ENCODE assay signal across 22 mouse cellular contexts in the genomic region with DNA sequence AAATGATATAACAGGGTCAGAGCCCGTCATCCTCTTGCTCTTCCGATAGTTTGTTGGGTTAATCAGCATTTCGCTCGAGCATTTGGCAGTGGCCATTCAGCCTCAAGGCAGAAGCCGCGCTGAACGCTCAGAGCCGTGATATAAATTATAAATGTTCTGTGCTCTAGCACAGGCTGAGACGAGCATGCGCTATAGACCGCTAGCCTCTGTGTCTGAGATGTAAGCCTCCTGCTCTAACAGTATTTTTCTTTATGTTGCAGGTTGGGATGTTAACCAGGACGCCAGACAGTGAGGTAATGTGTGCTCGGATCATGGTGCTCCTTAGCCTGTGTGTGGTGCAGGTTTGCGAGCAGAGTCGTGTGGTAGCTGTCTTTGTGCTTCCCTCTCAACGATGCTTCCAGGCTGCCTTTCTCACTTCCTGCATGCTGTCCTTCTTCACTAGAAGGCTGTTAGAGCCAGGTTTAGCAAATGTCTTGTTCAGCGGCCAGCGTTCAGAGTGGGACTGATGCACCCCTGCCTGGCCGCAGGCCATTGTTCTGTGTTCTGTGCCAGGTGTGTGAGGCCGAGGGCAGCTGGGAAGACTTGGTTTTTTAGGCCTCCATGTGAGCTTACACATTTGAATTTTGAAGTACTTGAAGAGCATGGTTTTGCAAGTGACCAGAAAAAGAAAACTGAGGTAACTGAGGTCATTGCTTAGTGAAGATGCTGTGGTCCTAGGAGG. TPM values are rescaled to one million over a fixed set of nuclear protein-coding genes. Genes with fewer than 3 reads are reported as not detected.
DNase-seq lines count a peak whose midpoint lies in the region; ATAC-seq lines count a peak whose summit lies in the region.
"Had no signal": no experiment of that assay in that cellular context is flagged by ENCODE, and none has a peak within 500 bp of the region (broad histone marks: within the 10 kb centered on the region; RNA-seq: fewer than 3 reads in every experiment).

No protein-coding gene starts in this region.

- H3K27ac ChIP-seq in neural tube, embryonic 11.5 days (ENCODE audit: low read depth, low read length): 0 out of 2 replicates have a peak overlapping the region, but pooled peaks have one; percentile 39
- H3K27ac ChIP-seq in hindbrain, embryonic 16.5 days (ENCODE audit: low read depth, low read length): no peak overlapping the region
- H3K27ac ChIP-seq in neural tube, embryonic 12.5 days: no peak overlapping the region
- no peak overlapping the region for H3K27ac ChIP-seq in forebrain, embryonic 11.5 days (ENCODE audit: low read depth, low read length)
- H3K27ac ChIP-seq: heart, embryonic 10.5 days; intestine, embryonic 15.5 days; left cerebral cortex, adult 2 months; liver, embryonic 13.5 days; lung, embryonic 15.5 days; macrophage had no signal

- WGBS in neural tube, embryonic 11.5 days: 84% methylated on average over 20 of the region's 20 CpGs
- 75% methylated on average over 20 of the region's 20 CpGs for WGBS in hindbrain, embryonic 16.5 days
- WGBS in neural tube, embryonic 12.5 days: 78% methylated on average over 20 of the region's 20 CpGs
- WGBS in forebrain, embryonic 11.5 days: 93% methylated on average over 20 of the region's 20 CpGs

- ATAC-seq in neural tube, embryonic 11.5 days (ENCODE audit: insufficient read depth, low FRiP score, low TSS enrichment): no peak
- peak; percentile 51; the same call in 1 of the 2 replicates for ATAC-seq in hindbrain, embryonic 16.5 days
- peak; percentile 52 for ATAC-seq in neural tube, embryonic 12.5 days (ENCODE audit: low FRiP score, low read depth)
- ATAC-seq in forebrain, embryonic 11.5 days (replicated peaks; ENCODE audit: low FRiP score): no peak
- ATAC-seq: intestine, embryonic 15.5 days had no signal

- H3K9ac ChIP-seq in neural tube, embryonic 11.5 days (ENCODE audit: low read length): no peak overlapping the region; the same call in 1 of the 2 replicates
- H3K9ac ChIP-seq in hindbrain, embryonic 16.5 days (ENCODE audit: low read depth, low read length): no peak overlapping the region; the same call in 1 of the 2 replicates
- H3K9ac ChIP-seq in neural tube, embryonic 12.5 days: no peak overlapping the region
- no peak overlapping the region for H3K9ac ChIP-seq in forebrain, embryonic 11.5 days (ENCODE audit: low read length)
- H3K9ac ChIP-seq: intestine, embryonic 15.5 days; liver, embryonic 13.5 days; lung, embryonic 15.5 days had no signal

- H3K9me3 ChIP-seq in neural tube, embryonic 11.5 days (ENCODE audit: control insufficient read depth, low read length): no peaks in the 10 kb centered on the region
- no peaks in the 10 kb centered on the region for H3K9me3 ChIP-seq in hindbrain, embryonic 16.5 days (ENCODE audit: control insufficient read depth, low read length)
- no peaks in the 10 kb centered on the region for H3K9me3 ChIP-seq in neural tube, embryonic 12.5 days
- H3K9me3 ChIP-seq in forebrain, embryonic 11.5 days (ENCODE audit: control insufficient read depth, low read length): no peaks in the 10 kb centered on the region
- H3K9me3 ChIP-seq: heart, embryonic 10.5 days; intestine, embryonic 15.5 days; liver, embryonic 13.5 days; lung, embryonic 15.5 days had no signal

- H3K4me1 ChIP-seq in neural tube, embryonic 11.5 days (ENCODE audit: control insufficient read depth, insufficient read depth, low read length): no peaks in the 10 kb centered on the region
- no peaks in the 10 kb centered on the region for H3K4me1 ChIP-seq in hindbrain, embryonic 16.5 days (ENCODE audit: control insufficient read depth, insufficient read depth, low read depth, low read length)
- H3K4me1 ChIP-seq in neural tube, embryonic 12.5 days: no peaks in the 10 kb centered on the region
- no peaks in the 10 kb centered on the region for H3K4me1 ChIP-seq in forebrain, embryonic 11.5 days (replicated peaks; ENCODE audit: control insufficient read depth, insufficient read depth, low read length)
- H3K4me1 ChIP-seq: heart, embryonic 10.5 days; liver, embryonic 13.5 days had no signal

- no peaks in the 10 kb centered on the region for H3K27me3 ChIP-seq in neural tube, embryonic 11.5 days (ENCODE audit: control insufficient read depth, insufficient read depth, low read length)
- H3K27me3 ChIP-seq in hindbrain, embryonic 16.5 days (replicated peaks; ENCODE audit: control insufficient read depth, insufficient read depth, low read length): no peaks in the 10 kb centered on the region
- no peaks in the 10 kb centered on the region for H3K27me3 ChIP-seq in neural tube, embryonic 12.5 days (replicated peaks)
- no peaks in the 10 kb centered on the region for H3K27me3 ChIP-seq in forebrain, embryonic 11.5 days (ENCODE audit: control insufficient read depth, insufficient read depth, low read length)
- H3K27me3 ChIP-seq: intestine, embryonic 15.5 days; liver, embryonic 13.5 days; lung, embryonic 15.5 days had no signal

- intact Hi-C loops in left cerebral cortex, postnatal 25 days (cut with DNase I): no loop called here

- peaks cover 3% of the 10 kb centered on the region; the same call in 1 of the 2 replicates for H3K36me3 ChIP-seq in neural tube, embryonic 11.5 days (ENCODE audit: control insufficient read depth, insufficient read depth, low read length)
- H3K36me3 ChIP-seq in hindbrain, embryonic 16.5 days (ENCODE audit: control insufficient read depth, insufficient read depth, low read length): peaks cover 36% of the 10 kb centered on the region
- peaks cover 49% of the 10 kb centered on the region for H3K36me3 ChIP-seq in neural tube, embryonic 12.5 days
- H3K36me3 ChIP-seq in forebrain, embryonic 11.5 days (ENCODE audit: control insufficient read depth, insufficient read depth, low read length): no peaks in the 10 kb centered on the region

- no peak for DNase-seq in neural tube, embryonic 11.5 days (ENCODE audit: low spot score)
- DNase-seq in neural tube, embryonic 10.5 days (ENCODE audit: extremely low spot score, low spot score): no peak
- DNase-seq in gastrocnemius, postnatal 4 days (ENCODE audit: low spot score in 2 of 2): no peak
- no peak for DNase-seq in left cerebral cortex, postnatal 25 days (ENCODE audit: low spot score in 2 of 2)
- DNase-seq in forebrain, embryonic 11.5 days (ENCODE audit: low spot score): no peak
- DNase-seq: adrenal gland, adult 8-10 months; cerebellum, adult 18-20 months; gastrocnemius, postnatal 14 days; heart, postnatal 14 days; liver, embryonic 13.5 days; spleen, adult 18-20 months; thymus, adult 2 months had no signal

- no peak overlapping the region for H3K4me2 ChIP-seq in neural tube, embryonic 11.5 days (ENCODE audit: low read depth)
- H3K4me2 ChIP-seq in hindbrain, embryonic 16.5 days (ENCODE audit: low read length): 0 out of 2 replicates have a peak overlapping the region, but pooled peaks have one; percentile 12
- H3K4me2 ChIP-seq in neural tube, embryonic 12.5 days (replicated peaks): no peak overlapping the region
- no peak overlapping the region for H3K4me2 ChIP-seq in forebrain, embryonic 11.5 days (ENCODE audit: low read depth, low read length, severe bottlenecking)
- H3K4me2 ChIP-seq: intestine, embryonic 15.5 days; liver, embryonic 13.5 days; lung, embryonic 15.5 days had no signal

- H3K4me3 ChIP-seq in neural tube, embryonic 11.5 days (ENCODE audit: low read depth, low read length): no peak overlapping the region
- no peak overlapping the region for H3K4me3 ChIP-seq in hindbrain, embryonic 16.5 days (ENCODE audit: low read length)
- H3K4me3 ChIP-seq in neural tube, embryonic 12.5 days: no peak overlapping the region
- H3K4me3 ChIP-seq in forebrain, embryonic 11.5 days (ENCODE audit: low read depth, low read length): no peak overlapping the region
- H3K4me3 ChIP-seq: erythroblast, embryonic 14.5 days; heart, embryonic 10.5 days; intestine, embryonic 15.5 days; left cerebral cortex, adult 2 months; liver, embryonic 13.5 days; lung, embryonic 15.5 days had no signal

RNA-seq across cellular contexts. Expression of a gene that starts 18.8 kb away (rescaled TPM):
- 2.8 and 4.0 TPM in 2 replicates for polyA plus RNA-seq in neural tube, embryonic 11.5 days (2014; fragmentation: Nextera tagmentation; extraction: Ambion mirVana)
- polyA plus RNA-seq in hindbrain, embryonic 16.5 days (2015; fragmentation: Nextera tagmentation; extraction: Ambion mirVana): 1.7 and 2.1 TPM in 2 replicates
- 2.4 and 2.6 TPM in 2 replicates for polyA plus RNA-seq in neural tube, embryonic 12.5 days (2016; fragmentation: Nextera tagmentation; extraction: Ambion mirVana)
- total RNA-seq in gastrocnemius, postnatal 4 days (2021): 10 to 100 TPM; 20.4 to 25.6 TPM
- 1 to 10 TPM; 5.0 to 7.6 TPM for total RNA-seq in left cerebral cortex, postnatal 25 days (2021)
- polyA plus RNA-seq in forebrain, embryonic 11.5 days (2014; fragmentation: Nextera tagmentation; extraction: Ambion mirVana): 3.4 and 4.9 TPM in 2 replicates
- total RNA-seq: common myeloid progenitor, adult 5-6 weeks; monocyte, adult 5-6 weeks had no signal
- polyA plus RNA-seq: erythroblast, embryonic 14.5 days had no signal

RNA-seq across cellular contexts. Expression of a gene that starts 48.8 kb away (rescaled TPM):
- 25.6 and 29.3 TPM in 2 replicates for polyA plus RNA-seq in neural tube, embryonic 11.5 days (2014; fragmentation: Nextera tagmentation; extraction: Ambion mirVana)
- polyA plus RNA-seq in hindbrain, embryonic 16.5 days (2015; fragmentation: Nextera tagmentation; extraction: Ambion mirVana): 35.7 and 38.8 TPM in 2 replicates
- 32.4 and 33.3 TPM in 2 replicates for polyA plus RNA-seq in neural tube, embryonic 12.5 days (2016; fragmentation: Nextera tagmentation; extraction: Ambion mirVana)
- 10 to 100 TPM; 18.5 to 18.6 TPM for total RNA-seq in gastrocnemius, postnatal 4 days (2021)
- 10 to 100 TPM; 84.6 to 85.9 TPM for total RNA-seq in left cerebral cortex, postnatal 25 days (2021)
- polyA plus RNA-seq in forebrain, embryonic 11.5 days (2014; fragmentation: Nextera tagmentation; extraction: Ambion mirVana): 23.8 and 29.4 TPM in 2 replicates

Comparison
In these comparisons a context has a peak if more than half of its experiments do, and no peak if none do; other contexts are left out.
1. ATAC-seq: peak in hindbrain, embryonic 16.5 days (single experiment) and neural tube, embryonic 12.5 days (single experiment); none in neural tube, embryonic 11.5 days (single experiment) and forebrain, embryonic 11.5 days (single experiment).